Mouse (Mus musculus) limb, embryonic 10.5 days (tissue): ENCODE data around the gene Hprt. TPM values are rescaled to one million over a fixed set of nuclear protein-coding genes. Genes with fewer than 3 reads are reported as not detected.
A peak's percentile ranks its signal among the peaks of the same experiment; 100 is the strongest.
"Not testable (repeated sequence)": the region's sequence is repeated elsewhere in the genome, so short reads cannot be mapped to it uniquely, and the experiment has no call there.

Experiments
- DNase-seq: peaks from one replicate; pipeline ENCODE4 v3.0.0-alpha.2; 2017; ENCODE audit warnings: low spot score
- H3K27ac ChIP-seq: fragments of 300-500 bp; sonication (generic); 2 replicates; pipeline ENCODE4 v1.5.1; 2016; ENCODE audit warnings: mild to moderate bottlenecking
- H3K27me3 ChIP-seq: fragments of 300-500 bp; sonication (generic); 2 replicates; pipeline ENCODE4 v1.6.1; 2016; ENCODE audit warnings: low read depth, mild to moderate bottlenecking; ENCODE audit not compliant: poor library complexity, severe bottlenecking
- H3K36me3 ChIP-seq: fragments of 300-500 bp; sonication (generic); 2 replicates; pipeline ENCODE4 v1.6.1; 2016; ENCODE audit warnings: mild to moderate bottlenecking, moderate library complexity
- H3K4me1 ChIP-seq: fragments of 300-500 bp; sonication (generic); 2 replicates; pipeline ENCODE4 v1.6.1; 2016
- H3K4me3 ChIP-seq: fragments of 300-500 bp; sonication (generic); 2 replicates; pipeline ENCODE4 v1.5.1; 2016; ENCODE audit warnings: mild to moderate bottlenecking, moderate library complexity
- H3K9me3 ChIP-seq: fragments of 300-500 bp; sonication (generic); replicated peaks from 2 replicates; pipeline ENCODE4 v1.6.1; 2016; ENCODE audit warnings: mild to moderate bottlenecking
- WGBS: fragments of 180-500 bp; shearing (Covaris S2); methylation state at CpG from one replicate; pipeline ENCODE4 v1.1.7; 2016; 5-methylcytosine and 5-hydroxymethylcytosine counted together
- polyA plus RNA-seq: library from polyadenylated mRNA; unstranded; fragments of >200 nt; fragmentation: Nextera tagmentation; extraction: Ambion mirVana; gene quantifications from 2 replicates; pipeline ENCODE4 v1.2.1, GENCODE M21; 2016

Gene Hprt
- polyA plus RNA-seq, result 103 and 139 TPM in 2 replicates

- Histone ChIP-seq H3K36me3 (peaks cover 3% of the 10 kb centered on the region; the same call in 1 of the 2 replicates), H3K4me1 (0 out of 2 replicates have a peak, but pooled peaks cover 6% of the 10 kb centered on the region), H3K9me3 (no peaks in the 10 kb centered on the region; the same call in 1 of the 2 replicates), H3K27ac (peak within 1 kb of the TSS; percentile 93), H3K4me3 (peak within 1 kb of the TSS; percentile 73), H3K27me3 (no peaks in the 10 kb centered on the region)
- 8% methylated on average over 70 of the region's 72 CpGs for WGBS
- peak; percentile 83 for DNase-seq
Measured at GRCm38 (mm10) chrX:52987905-52988783, at the start of gene Hprt. Gene Hprt, plus strand, starts transcription at chrX:52988137.

- no peak overlapping the region for H3K4me3 ChIP-seq
- H3K4me1 ChIP-seq, result no peaks in the 10 kb centered on the region
- no peaks in the 10 kb centered on the region for H3K27me3 ChIP-seq
- WGBS, result 90% methylated on average over 5 of the region's 5 CpGs
- peaks cover 81% of the 10 kb centered on the region for H3K36me3 ChIP-seq
- no peaks in the 10 kb centered on the region for H3K9me3 ChIP-seq
- no peak for DNase-seq
- H3K27ac ChIP-seq, result no peak overlapping the region
Measured at GRCm38 (mm10) chrX:52945509-52945908, 42.4 kb upstream of the Hprt start.

- no peaks in the 10 kb centered on the region for H3K4me1 ChIP-seq
- H3K36me3 ChIP-seq, result peaks cover 88% of the 10 kb centered on the region
- no peaks in the 10 kb centered on the region for H3K9me3 ChIP-seq
- 71% methylated on average over 2 of the region's 2 CpGs for WGBS
- no peak overlapping the region for H3K27ac ChIP-seq
- no peaks in the 10 kb centered on the region for H3K27me3 ChIP-seq
- H3K4me3 ChIP-seq, result no peak overlapping the region
- no peak for DNase-seq
Measured at GRCm38 (mm10) chrX:52949713-52950112, 38.2 kb upstream of the Hprt start.

- no peak overlapping the region for H3K27ac ChIP-seq
- WGBS, result 90% methylated on average over 4 of the region's 4 CpGs
- no peak overlapping the region for H3K4me3 ChIP-seq
- no peaks in the 10 kb centered on the region for H3K27me3 ChIP-seq
- peaks cover 37% of the 10 kb centered on the region for H3K36me3 ChIP-seq
- no peaks in the 10 kb centered on the region for H3K9me3 ChIP-seq
- DNase-seq, result no peak
- H3K4me1 ChIP-seq, result no peaks in the 10 kb centered on the region
Measured at GRCm38 (mm10) chrX:52956942-52957341, 31.0 kb upstream of the Hprt start.

- DNase-seq, result no peak
- Histone ChIP-seq H3K9me3 (no peaks in the 10 kb centered on the region), H3K4me3 (no peak overlapping the region), H3K27me3 (no peaks in the 10 kb centered on the region), H3K27ac (no peak overlapping the region), H3K36me3 (no peaks in the 10 kb centered on the region), H3K4me1 (no peaks in the 10 kb centered on the region)
- WGBS, result 84% methylated on average over 5 of the region's 5 CpGs
Measured at GRCm38 (mm10) chrX:52961559-52962110, 26.3 kb upstream of the Hprt start.

- Histone ChIP-seq H3K9me3 (no peaks in the 10 kb centered on the region), H3K36me3 (no peaks in the 10 kb centered on the region), H3K4me3 (no peak overlapping the region), H3K27me3 (no peaks in the 10 kb centered on the region), H3K4me1 (no peaks in the 10 kb centered on the region), H3K27ac (no peak overlapping the region)
- DNase-seq, result no peak
- WGBS, result 88% methylated on average over 2 of the region's 2 CpGs
Measured at GRCm38 (mm10) chrX:52965149-52965548, 22.8 kb upstream of the Hprt start.

GRCm38 (mm10) chrX:52971211-52972006 lies 16.5 kb upstream of the Hprt start:
- H3K27me3 ChIP-seq, result no peaks in the 10 kb centered on the region
- H3K27ac ChIP-seq, result no peak overlapping the region
- H3K4me3 ChIP-seq, result no peak overlapping the region

GRCm38 (mm10) chrX:52972129-52972528 lies 15.8 kb upstream of the Hprt start:
- 55% methylated on average over 1 of the region's 1 CpGs for WGBS
- no peak for DNase-seq
- no peak overlapping the region for H3K27ac ChIP-seq
- no peaks in the 10 kb centered on the region for H3K27me3 ChIP-seq
- H3K36me3 ChIP-seq, result no peaks in the 10 kb centered on the region
- no peaks in the 10 kb centered on the region for H3K9me3 ChIP-seq
- H3K4me3 ChIP-seq, result no peak overlapping the region
- no peaks in the 10 kb centered on the region for H3K4me1 ChIP-seq

More at GRCm38 (mm10) chrX:52971211-52972006, 16.5 kb upstream of the Hprt start:
- WGBS, result 58% methylated on average over 3 of the region's 3 CpGs
- no peaks in the 10 kb centered on the region for H3K4me1 ChIP-seq
- H3K36me3 ChIP-seq, result no peaks in the 10 kb centered on the region
- DNase-seq, result no peak
- no peaks in the 10 kb centered on the region for H3K9me3 ChIP-seq

- H3K9me3 ChIP-seq, result no peaks in the 10 kb centered on the region
- no peaks in the 10 kb centered on the region for H3K4me1 ChIP-seq
- H3K36me3 ChIP-seq, result no peaks in the 10 kb centered on the region
- H3K27me3 ChIP-seq, result no peaks in the 10 kb centered on the region
- DNase-seq, result no peak
- 100% methylated on average over 1 of the region's 1 CpGs for WGBS
- no peak overlapping the region for H3K27ac ChIP-seq
- H3K4me3 ChIP-seq, result no peak overlapping the region
Measured at GRCm38 (mm10) chrX:52972680-52973079, 15.3 kb upstream of the Hprt start.

- H3K27me3 ChIP-seq, result no peaks in the 10 kb centered on the region
- H3K27ac ChIP-seq, result no peak overlapping the region
- WGBS, result 50% methylated on average over 1 of the region's 1 CpGs
- DNase-seq, result no peak
- H3K36me3 ChIP-seq, result no peaks in the 10 kb centered on the region
- H3K9me3 ChIP-seq, result no peaks in the 10 kb centered on the region
- no peak overlapping the region for H3K4me3 ChIP-seq
- no peaks in the 10 kb centered on the region for H3K4me1 ChIP-seq
Measured at GRCm38 (mm10) chrX:52978576-52978975, 9.4 kb upstream of the Hprt start.

GRCm38 (mm10) chrX:52981378-52981777 lies 6.6 kb upstream of the Hprt start:
- Histone ChIP-seq H3K4me3 (no peak overlapping the region), H3K27ac (no peak overlapping the region), H3K36me3 (no peaks in the 10 kb centered on the region), H3K9me3 (no peaks in the 10 kb centered on the region), H3K27me3 (no peaks in the 10 kb centered on the region), H3K4me1 (no peaks in the 10 kb centered on the region)
- WGBS, result 81% methylated on average over 3 of the region's 3 CpGs
- no peak for DNase-seq

- 87% methylated on average over 5 of the region's 5 CpGs for WGBS
- H3K27ac ChIP-seq, DNase-seq, H3K36me3 ChIP-seq, H3K4me1 ChIP-seq, H3K4me3 ChIP-seq, H3K27me3 ChIP-seq, H3K9me3 ChIP-seq: not testable (repeated sequence)
Measured at GRCm38 (mm10) chrX:52994726-52995125, 6.8 kb downstream of the Hprt start.

- H3K4me3 ChIP-seq, H3K9me3 ChIP-seq, H3K27me3 ChIP-seq, H3K4me1 ChIP-seq, H3K27ac ChIP-seq, DNase-seq: not testable (repeated sequence)
- H3K36me3 ChIP-seq, result peaks cover 46% of the 10 kb centered on the region
- 69% methylated on average over 4 of the region's 4 CpGs for WGBS
Measured at GRCm38 (mm10) chrX:53004887-53005286, 16.9 kb downstream of the Hprt start.
